Mouse (Mus musculus) right cerebral cortex, postnatal 36 days (tissue): ENCODE measurements around the gene Mroh2b.
A peak's percentile ranks its signal among the peaks of the same experiment; 100 is the strongest.

Experiments used
- DNase-seq, 2 experiments: peaks; one replicate each; pipeline ENCODE4 v3.0.0; 2022; ENCODE audit warnings: low spot score in 2 of 2, mixed read lengths in 1 of 2

Gene Mroh2b

DNA sequence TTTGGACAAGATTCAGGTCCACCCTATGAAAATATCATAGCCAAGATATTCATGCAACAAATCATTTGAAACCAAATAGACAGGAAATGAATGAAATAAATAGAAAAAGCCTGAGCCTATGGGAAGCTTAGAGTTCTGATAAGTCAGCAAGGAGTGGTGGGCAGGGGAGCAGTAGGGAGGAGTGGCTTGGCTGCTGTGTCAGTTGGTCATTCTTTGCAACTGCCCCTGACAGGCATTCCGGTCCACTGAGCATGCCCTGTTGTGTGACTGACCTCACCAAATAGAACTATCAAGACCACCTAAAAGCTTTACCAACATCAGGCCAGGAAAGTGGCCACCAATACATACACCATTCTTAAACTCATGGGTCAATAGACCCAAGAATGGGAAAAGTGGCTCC, at the start of gene Mroh2b:
Mroh2b (plus strand) TSS at position 301 of the 400 bp plus-strand sequence.
- no peak for DNase-seq

- DNase-seq = no peak
Observed at GRCm38 (mm10) chr15:4850015-4850414, 48.5 kb upstream of the Mroh2b start.

GRCm38 (mm10) chr15:4894962-4895361, 3.6 kb upstream of the Mroh2b start:
- no peak for DNase-seq

DNA sequence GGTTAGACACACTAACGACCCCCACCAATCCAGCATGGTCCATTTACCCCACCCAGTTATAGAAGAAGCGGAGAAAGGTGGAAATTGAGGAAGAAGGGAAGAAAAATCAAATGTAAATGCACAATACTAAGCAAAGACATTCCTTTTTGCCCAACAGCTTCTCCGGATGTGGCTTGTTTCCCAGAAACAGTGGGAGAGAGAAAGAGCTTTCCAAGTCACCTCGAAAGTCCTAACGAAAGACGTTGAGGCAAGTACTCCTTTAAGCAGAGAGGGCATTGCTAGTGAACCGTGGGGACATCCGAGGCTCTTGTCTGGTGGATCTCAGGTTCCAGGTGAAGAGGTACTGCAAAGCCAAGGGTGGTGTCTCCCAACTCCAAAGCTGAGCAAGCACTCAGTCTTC, 36.2 kb downstream of the Mroh2b start:
- DNase-seq = no peak

GRCm38 (mm10) chr15:4973355-4973754, 74.8 kb downstream of the Mroh2b start:
- DNase-seq = no peak

GRCm38 (mm10) chr15:5002903-5003302, 104.4 kb downstream of the Mroh2b start:
- peak in 1 of 2 experiments; percentile 17 for DNase-seq

GRCm38 (mm10) chr15:5003503-5004196, 105.1 kb downstream of the Mroh2b start:
- no peak for DNase-seq

GRCm38 (mm10) chr15:5009644-5010107, 111.1 kb downstream of the Mroh2b start:
- DNase-seq = no peak
